31 mouse cellular contexts compared by ENCODE assay signal in the genomic region with DNA sequence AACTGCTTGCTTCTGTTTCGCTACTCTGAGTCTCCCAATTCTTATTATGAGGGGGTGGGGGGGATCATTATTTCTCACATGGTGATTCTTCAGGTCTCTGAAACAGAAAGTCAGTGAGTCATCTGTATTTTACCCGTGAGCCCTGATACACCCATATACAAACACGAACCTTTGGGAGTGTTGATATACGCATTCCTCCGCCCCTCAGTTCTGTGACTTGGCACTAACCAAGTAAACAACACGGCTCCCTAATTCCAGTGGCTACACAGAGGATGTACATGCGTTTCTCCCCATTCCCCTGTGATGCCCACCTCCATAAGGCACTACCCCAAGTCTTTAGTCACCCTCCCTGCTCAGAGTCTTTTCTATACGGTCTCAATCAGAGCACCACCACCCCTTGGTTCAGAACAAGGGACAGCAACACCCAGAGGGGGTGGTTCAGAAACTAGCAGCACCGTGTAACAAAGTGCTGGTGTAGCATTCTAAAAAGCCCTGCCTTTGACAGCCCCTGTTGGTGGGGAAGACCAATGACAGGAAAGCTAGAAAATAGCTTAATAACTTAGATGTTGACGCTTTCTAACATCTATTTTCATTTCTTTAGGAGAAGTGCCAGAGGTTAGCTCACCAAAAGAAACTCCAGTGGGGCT. TPM values are rescaled to one million over a fixed set of nuclear protein-coding genes. Genes with fewer than 3 reads are reported as not detected.
DNase-seq lines count a peak whose midpoint lies in the region; ATAC-seq and TF ChIP-seq lines count a peak whose summit lies in the region.
"Had no signal": no experiment of that assay in that cellular context is flagged by ENCODE, and none has a peak within 500 bp of the region (broad histone marks: within the 10 kb centered on the region; RNA-seq: fewer than 3 reads in every experiment).

No protein-coding gene starts in this region.

- no peak overlapping the region for H3K27ac ChIP-seq in ES-E14 (ENCODE audit: insufficient read depth, low read depth, low read length, poor library complexity, severe bottlenecking)
- H3K27ac ChIP-seq: embryonic facial prominence, embryonic 10.5 days; embryonic facial prominence, embryonic 13.5 days; gastrocnemius, adult 2 months; heart, embryonic 15.5 days; hindbrain, embryonic 10.5 days; hindbrain, embryonic 13.5 days; intestine, embryonic 15.5 days had no signal

- H3K4me1 ChIP-seq in ES-E14 (ENCODE audit: control insufficient read depth in 2 of 2, insufficient read depth in 2 of 2, low read length in 2 of 2, poor library complexity in 1 of 2): peaks cover 0 to 3% of the 10 kb centered on the region in 2 experiments; a peak in 1 of 4 replicates

- in situ Hi-C loops in ES-E14 (cut with MboI; ENCODE audit: low sequenced_read_pairs in 2 of 2, unreplicated experiment in 2 of 2): no loop called here

- peak; percentile 53 for ATAC-seq in erythroid progenitor cell, adult 5-6 weeks (replicated peaks; ENCODE audit: low FRiP score, poor library complexity, severe bottlenecking)
- ATAC-seq: forebrain, embryonic 14.5 days; forebrain, postnatal 0 days; hindbrain, embryonic 16.5 days; intestine, embryonic 15.5 days had no signal

- H3K9ac ChIP-seq in ES-E14 (ENCODE audit: insufficient read depth, low read depth, low read length, poor library complexity, severe bottlenecking): no peak overlapping the region
- H3K9ac ChIP-seq: embryonic facial prominence, embryonic 13.5 days; forebrain, postnatal 0 days; heart, embryonic 15.5 days; hindbrain, embryonic 13.5 days; intestine, embryonic 15.5 days had no signal

- peak; percentile 77 for DNase-seq in heart, adult 11 months
- no peak for DNase-seq in heart, adult 18-20 months
- DNase-seq in ES-E14 (ENCODE audit: low read depth, low spot score) (no peak), WW6 (ENCODE audit: low read depth, low spot score) (peak; percentile 46)
- no peak for DNase-seq in urinary bladder, postnatal 10 days (ENCODE audit: low spot score)
- no peak for DNase-seq in kidney, postnatal 4 days
- DNase-seq in urinary bladder, adult 18-20 months (ENCODE audit: low spot score in 2 of 2): no peak
- DNase-seq: adrenal gland, adult 2 months; adrenal gland, postnatal 14 days; cerebellum, adult 11 months; cerebellum, adult 2 months; cerebellum, postnatal 10 days; cerebellum, postnatal 36 days; embryo, embryonic 11 days; forebrain, postnatal 0 days; gastrocnemius, adult 2 months; gastrocnemius, postnatal 14 days; heart, postnatal 10 days; heart, postnatal 36 days; kidney, adult 11 months had no signal

- no peak overlapping the region for H3K4me3 ChIP-seq in ES-E14 (ENCODE audit: insufficient read depth in 1 of 2, low read depth in 1 of 2, low read length in 2 of 2, poor library complexity in 1 of 2, severe bottlenecking in 1 of 2)
- H3K4me3 ChIP-seq: embryonic facial prominence, embryonic 10.5 days; embryonic facial prominence, embryonic 13.5 days; gastrocnemius, adult 2 months; heart, embryonic 15.5 days; hindbrain, embryonic 10.5 days; hindbrain, embryonic 13.5 days; intestine, embryonic 15.5 days had no signal

- H3K36me3 ChIP-seq in ES-E14 (ENCODE audit: control insufficient read depth, insufficient read depth, low read length, poor library complexity, severe bottlenecking): no peaks in the 10 kb centered on the region
- H3K36me3 ChIP-seq: embryonic facial prominence, embryonic 10.5 days; embryonic facial prominence, embryonic 13.5 days; hindbrain, embryonic 10.5 days; hindbrain, embryonic 13.5 days; intestine, embryonic 15.5 days had no signal

- H3K9me3 ChIP-seq in ES-E14 (ENCODE audit: control insufficient read depth, insufficient read depth, low read depth, low read length): no peaks in the 10 kb centered on the region
- H3K9me3 ChIP-seq: embryonic facial prominence, embryonic 10.5 days; embryonic facial prominence, embryonic 13.5 days; heart, embryonic 15.5 days; hindbrain, embryonic 10.5 days; hindbrain, embryonic 13.5 days; intestine, embryonic 15.5 days had no signal

TF ChIP-seq in ES-E14, 5 proteins besides CTCF, POLR2A, EP300 and RAD21:
- TF ChIP-seq CHD2 (IDR thresholded peaks at IDR 0.05; ENCODE audit: low read depth, low read length): no peak
- TF ChIP-seq MAFK (IDR thresholded peaks at IDR 0.05; ENCODE audit: insufficient read depth, low read depth, low read length): peak; percentile 82

RNA-seq across cellular contexts. Expression of a gene that starts 2.8 kb away (rescaled TPM):
- not detected for total RNA-seq in heart, adult 18-20 months (2021)
- 0.13 and 0.16 TPM in 2 replicates for total RNA-seq in ES-E14 (2012; rRNA removed)
- total RNA-seq in erythroid progenitor cell, adult 5-6 weeks (2015; ENCODE audit: low replicate concordance): not detected in 2 replicates
- total RNA-seq in erythroid progenitor cell, adult 5-6 weeks (2017; ENCODE audit: low replicate concordance): not detected in 2 replicates
- total RNA-seq: adrenal gland, adult 2 months; adrenal gland, postnatal 14 days; adrenal gland, postnatal 4 days; forebrain, postnatal 0 days; gastrocnemius, adult 2 months; gastrocnemius, postnatal 14 days; heart, adult 8-10 months; heart, postnatal 10 days; heart, postnatal 36 days had no signal

RNA-seq across cellular contexts. Expression of a gene that starts 10.0 kb away (rescaled TPM):
- 10 to 100 TPM in 1 of 2 experiments, 1 to 10 TPM in 1; 9.5 to 10.5 TPM for total RNA-seq in heart, adult 18-20 months (2021)
- 7.5 and 7.6 TPM in 2 replicates for total RNA-seq in ES-E14 (2012; rRNA removed)
- 13.0 and 74.6 TPM in 2 replicates for total RNA-seq in erythroid progenitor cell, adult 5-6 weeks (2015; ENCODE audit: low replicate concordance)
- total RNA-seq in erythroid progenitor cell, adult 5-6 weeks (2017; ENCODE audit: low replicate concordance): 18.9 and 26.5 TPM in 2 replicates

RNA-seq across cellular contexts. Expression of a gene that starts 44.5 kb away (rescaled TPM):
- not detected for total RNA-seq in heart, adult 18-20 months (2021)
- 7.1 and 8.1 TPM in 2 replicates for total RNA-seq in ES-E14 (2012; rRNA removed)
- total RNA-seq in erythroid progenitor cell, adult 5-6 weeks (2015; ENCODE audit: low replicate concordance): not detected in 2 replicates
- total RNA-seq in erythroid progenitor cell, adult 5-6 weeks (2017; ENCODE audit: low replicate concordance): not detected in 2 replicates
- total RNA-seq: gastrocnemius, adult 2 months; heart, adult 8-10 months; heart, postnatal 10 days; heart, postnatal 36 days had no signal

RNA-seq across cellular contexts. Expression of a gene that starts 50.8 kb away (rescaled TPM):
- under 1 TPM in 1 of 2 experiments, not detected in 1; 0.75 TPM for total RNA-seq in heart, adult 18-20 months (2021)
- total RNA-seq in ES-E14 (2012; rRNA removed): 4.0 and 5.7 TPM in 2 replicates
- total RNA-seq in erythroid progenitor cell, adult 5-6 weeks (2015; ENCODE audit: low replicate concordance): not detected in 2 replicates
- not detected in 2 replicates for total RNA-seq in erythroid progenitor cell, adult 5-6 weeks (2017; ENCODE audit: low replicate concordance)
- total RNA-seq: adrenal gland, postnatal 14 days; heart, postnatal 36 days had no signal

Comparison
In these comparisons a context has a peak if more than half of its experiments do, and no peak if none do; other contexts are left out.
1. DNase-seq: peak in heart, adult 11 months (single experiment) and WW6 (single experiment); none in heart, adult 18-20 months (0 of 2), ES-E14 (single experiment), urinary bladder, postnatal 10 days (single experiment), kidney, postnatal 4 days (0 of 2) and urinary bladder, adult 18-20 months (0 of 2).